Mouse (Mus musculus) cerebellum, postnatal 10 days (tissue): Measurements from ENCODE around the gene Grtp1.

Experiments used
- DNase-seq, 2 experiments: peaks; one replicate each; pipeline ENCODE4 v3.0.0; 2021; ENCODE audit warnings: mixed read lengths in 2 of 2

The Grtp1 gene

GRCm38 (mm10) chr8:13204371-13205140 is 4.1 kb upstream of the Grtp1 start:
- no peak for DNase-seq

GRCm38 (mm10) chr8:13203472-13203871 is 3.1 kb upstream of the Grtp1 start:
- no peak for DNase-seq

GRCm38 (mm10) chr8:13202806-13203205 is 2.4 kb upstream of the Grtp1 start:
- no peak for DNase-seq

- DNase-seq: no peak
These were observed 1.6 kb upstream of the Grtp1 start for GRCm38 (mm10) chr8:13202041-13202440.

GRCm38 (mm10) chr8:13201013-13201334 is 554 bp upstream of the Grtp1 start:
- no peak for DNase-seq

GRCm38 (mm10) chr8:13199385-13200061 is 897 bp downstream of the Grtp1 start:
- peak; percentile 28 to 40 for DNase-seq

- no peak for DNase-seq
These were observed 2.9 kb downstream of the Grtp1 start for GRCm38 (mm10) chr8:13197493-13197892.

- DNase-seq: no peak
These were observed 5.6 kb downstream of the Grtp1 start for GRCm38 (mm10) chr8:13194818-13195217.

GRCm38 (mm10) chr8:13190235-13190634 is 10.2 kb downstream of the Grtp1 start:
- no peak for DNase-seq

GRCm38 (mm10) chr8:13188857-13189256 is 11.6 kb downstream of the Grtp1 start:
- no peak for DNase-seq

- DNase-seq: no peak
These were observed 12.3 kb downstream of the Grtp1 start for GRCm38 (mm10) chr8:13188052-13188555.

- DNase-seq: peak in 1 of 2 experiments; percentile 17
These were observed 12.8 kb downstream of the Grtp1 start for GRCm38 (mm10) chr8:13187638-13188037.

GRCm38 (mm10) chr8:13187229-13187628 is 13.2 kb downstream of the Grtp1 start:
- DNase-seq: no peak

- DNase-seq: no peak
These were observed 13.6 kb downstream of the Grtp1 start for GRCm38 (mm10) chr8:13186819-13187218.

- no peak for DNase-seq
These were observed 18.8 kb downstream of the Grtp1 start for GRCm38 (mm10) chr8:13181691-13181976.

- DNase-seq: no peak
These were observed 19.3 kb downstream of the Grtp1 start for GRCm38 (mm10) chr8:13180911-13181690.

- DNase-seq: no peak
These were observed 20.0 kb downstream of the Grtp1 start for GRCm38 (mm10) chr8:13180408-13180807.

GRCm38 (mm10) chr8:13179948-13180347 is 20.5 kb downstream of the Grtp1 start:
- peak; percentile 23 to 42 for DNase-seq

- DNase-seq: no peak
These were observed 20.9 kb downstream of the Grtp1 start for GRCm38 (mm10) chr8:13179482-13179881.

GRCm38 (mm10) chr8:13178137-13178536 is 22.3 kb downstream of the Grtp1 start:
- DNase-seq: no peak

GRCm38 (mm10) chr8:13177173-13177852 is 23.1 kb downstream of the Grtp1 start:
- DNase-seq: no peak

GRCm38 (mm10) chr8:13175650-13176049 is 24.8 kb downstream of the Grtp1 start:
- DNase-seq: no peak

GRCm38 (mm10) chr8:13174811-13175210 is 25.6 kb downstream of the Grtp1 start:
- DNase-seq: no peak
